Mouse (Mus musculus): ENCODE data around the gene Prrt1. TPM values are rescaled to one million over a fixed set of nuclear protein-coding genes. Genes with fewer than 3 reads are reported as not detected.

Prrt1 gene
- total RNA-seq, 2 experiments from 2014 or later, result 248 to 266 TPM

DNA sequence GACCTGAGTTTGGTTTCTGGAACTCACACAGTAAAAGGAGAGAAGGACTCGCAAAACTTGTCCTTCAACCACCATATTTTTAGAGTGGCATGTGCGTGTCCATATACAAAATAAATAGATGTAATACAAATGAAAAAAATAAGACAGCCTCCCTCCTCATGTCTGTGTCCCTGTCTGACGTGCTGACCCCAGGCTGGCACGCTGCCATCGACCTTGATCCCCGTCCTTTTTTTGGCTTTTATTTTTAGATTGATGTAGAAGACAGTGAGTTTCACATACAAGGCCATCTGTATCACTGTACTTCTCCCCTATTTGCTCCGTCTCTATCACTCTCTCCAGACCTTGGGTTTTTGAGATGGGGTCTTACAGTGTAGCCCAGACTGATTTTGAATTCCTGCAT lies 35.1 kb downstream of the Prrt1 start:
- DNase-seq (ENCODE audit: low spot score in 2 of 2), result no peak

DNA sequence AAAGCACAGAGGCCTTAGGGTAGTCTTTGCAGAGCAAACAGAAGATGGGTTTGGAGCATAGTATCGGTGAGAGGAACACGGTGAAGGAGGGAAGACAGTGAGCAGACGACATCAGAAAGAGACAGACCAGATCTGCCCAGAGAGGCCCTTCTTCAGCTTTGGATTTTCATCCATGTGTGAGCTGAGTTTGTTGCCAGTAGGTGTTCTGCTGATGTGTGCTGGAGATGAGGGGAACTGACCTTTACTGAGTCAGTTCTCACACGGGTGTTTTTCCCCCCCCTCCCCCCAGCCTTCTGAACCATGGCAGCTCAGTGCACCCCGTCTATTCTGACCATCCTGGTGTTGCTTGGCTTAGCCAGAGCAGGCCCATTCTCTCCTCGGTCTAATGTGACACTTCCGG lies 40.9 kb downstream of the Prrt1 start, which contains the start of gene Tnxb:
Tnxb (plus strand) TSS at position 301 of the 400 bp plus-strand sequence.
- no peak for DNase-seq (ENCODE audit: low spot score in 2 of 2)

DNA sequence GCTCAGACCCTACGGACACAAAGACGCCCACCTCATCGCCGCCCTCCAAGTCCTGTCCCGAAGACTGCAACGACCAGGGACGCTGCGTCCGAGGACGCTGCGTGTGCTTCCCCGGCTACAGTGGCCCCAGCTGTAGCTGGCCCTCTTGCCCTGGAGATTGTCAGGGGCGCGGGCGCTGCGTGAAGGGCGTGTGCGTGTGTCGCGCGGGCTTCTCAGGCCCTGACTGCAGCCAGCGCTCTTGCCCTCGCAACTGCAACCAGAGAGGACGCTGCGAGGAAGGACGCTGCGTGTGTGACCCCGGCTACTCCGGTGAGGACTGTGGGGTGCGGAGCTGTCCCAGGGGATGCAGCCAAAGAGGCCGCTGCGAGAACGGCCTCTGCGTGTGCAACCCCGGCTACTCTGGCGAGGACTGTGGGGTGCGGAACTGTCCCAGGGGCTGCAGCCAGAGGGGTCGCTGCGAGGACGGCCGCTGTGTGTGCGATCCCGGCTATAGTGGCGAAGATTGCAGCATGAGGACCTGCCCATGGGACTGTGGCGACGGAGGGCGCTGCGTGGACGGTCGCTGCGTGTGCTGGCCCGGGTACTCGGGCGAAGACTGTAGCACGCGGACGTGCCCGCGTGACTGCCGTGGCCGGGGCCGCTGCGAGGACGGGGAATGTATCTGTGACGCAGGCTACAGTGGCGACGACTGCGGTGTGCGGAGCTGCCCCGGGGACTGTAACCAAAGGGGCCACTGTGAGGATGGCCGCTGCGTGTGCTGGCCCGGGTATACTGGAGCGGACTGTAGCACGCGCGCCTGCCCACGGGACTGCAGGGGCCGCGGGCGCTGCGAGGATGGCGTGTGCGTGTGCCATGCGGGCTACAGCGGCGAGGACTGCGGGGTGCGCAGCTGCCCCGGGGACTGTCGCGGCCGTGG lies 42.1 kb downstream of the Prrt1 start:
- no peak for DNase-seq (ENCODE audit: low spot score in 2 of 2)

DNA sequence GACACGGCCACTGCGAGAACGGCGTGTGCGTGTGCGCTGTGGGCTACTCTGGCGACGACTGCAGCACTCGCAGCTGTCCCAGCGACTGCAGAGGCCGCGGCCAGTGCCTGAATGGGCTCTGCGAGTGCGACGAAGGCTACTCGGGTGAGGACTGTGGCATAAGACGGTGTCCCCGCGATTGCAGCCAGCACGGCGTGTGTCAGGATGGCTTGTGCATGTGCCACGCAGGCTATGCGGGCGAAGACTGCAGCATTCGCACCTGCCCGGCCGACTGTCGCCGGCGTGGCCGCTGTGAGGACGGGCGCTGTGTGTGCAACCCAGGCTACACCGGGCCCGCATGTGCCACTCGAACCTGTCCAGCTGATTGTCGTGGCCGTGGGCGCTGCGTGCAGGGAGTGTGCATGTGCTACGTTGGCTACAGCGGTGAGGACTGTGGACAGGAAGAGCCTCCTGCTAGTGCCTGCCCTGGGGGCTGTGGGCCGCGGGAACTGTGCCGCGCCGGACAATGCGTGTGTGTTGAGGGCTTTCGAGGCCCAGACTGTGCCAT lies 43.0 kb downstream of the Prrt1 start:
- no peak for DNase-seq (ENCODE audit: low spot score in 2 of 2)

DNA sequence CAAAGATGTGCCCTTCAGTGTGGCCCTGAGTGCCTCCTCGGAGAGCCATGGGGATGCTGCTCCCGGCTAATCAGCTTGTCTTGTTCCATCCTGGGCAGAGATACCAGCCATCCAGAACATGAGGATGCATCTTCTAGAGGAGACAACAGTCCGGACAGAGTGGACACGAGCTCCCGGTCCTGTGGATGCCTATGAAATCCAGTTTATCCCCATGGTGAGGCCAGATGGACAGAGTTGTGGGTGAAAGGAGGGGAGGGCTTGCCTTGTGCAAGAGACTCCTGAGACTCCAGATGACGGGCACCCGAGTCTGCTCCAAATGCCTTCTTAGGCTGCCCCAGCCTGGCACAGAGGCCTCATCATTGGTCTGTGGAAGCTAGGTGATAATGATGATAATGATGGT lies 43.8 kb downstream of the Prrt1 start:
- DNase-seq (ENCODE audit: low spot score in 2 of 2), result no peak

DNA sequence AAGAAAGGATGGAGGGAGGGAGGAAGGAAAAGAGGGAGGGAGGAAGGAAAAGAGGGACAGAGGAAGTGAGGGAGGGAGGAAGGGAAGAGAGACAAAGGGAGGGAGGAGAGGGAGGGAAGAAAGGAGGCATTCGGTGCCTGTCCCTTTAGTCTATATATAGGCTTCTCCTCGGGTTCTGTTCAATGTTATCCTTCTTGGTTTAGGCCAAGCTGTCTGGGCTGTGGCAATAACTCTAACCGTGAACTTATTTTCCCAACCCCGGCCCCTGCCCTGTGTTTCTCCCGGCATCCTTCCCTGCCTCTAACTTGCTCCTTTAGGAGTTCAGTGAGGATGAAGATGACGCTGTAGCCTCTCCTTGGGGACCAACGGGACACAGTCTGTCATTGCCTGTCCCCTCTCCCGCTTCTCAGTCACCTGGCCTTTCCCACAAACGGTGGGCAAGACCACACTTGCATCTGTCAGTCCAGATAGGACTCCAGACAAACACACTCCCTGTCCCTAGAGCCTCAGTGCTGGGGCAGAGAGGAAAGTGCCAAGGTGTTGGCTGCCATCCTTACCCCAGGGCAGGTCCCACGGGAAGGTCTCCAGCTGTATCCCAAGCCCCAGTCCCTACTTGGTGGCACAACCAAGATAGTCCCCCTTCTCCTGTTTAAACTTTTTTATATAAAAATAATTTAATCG lies 45.3 kb downstream of the Prrt1 start:
- DNase-seq (ENCODE audit: low spot score in 2 of 2), result no peak

DNA sequence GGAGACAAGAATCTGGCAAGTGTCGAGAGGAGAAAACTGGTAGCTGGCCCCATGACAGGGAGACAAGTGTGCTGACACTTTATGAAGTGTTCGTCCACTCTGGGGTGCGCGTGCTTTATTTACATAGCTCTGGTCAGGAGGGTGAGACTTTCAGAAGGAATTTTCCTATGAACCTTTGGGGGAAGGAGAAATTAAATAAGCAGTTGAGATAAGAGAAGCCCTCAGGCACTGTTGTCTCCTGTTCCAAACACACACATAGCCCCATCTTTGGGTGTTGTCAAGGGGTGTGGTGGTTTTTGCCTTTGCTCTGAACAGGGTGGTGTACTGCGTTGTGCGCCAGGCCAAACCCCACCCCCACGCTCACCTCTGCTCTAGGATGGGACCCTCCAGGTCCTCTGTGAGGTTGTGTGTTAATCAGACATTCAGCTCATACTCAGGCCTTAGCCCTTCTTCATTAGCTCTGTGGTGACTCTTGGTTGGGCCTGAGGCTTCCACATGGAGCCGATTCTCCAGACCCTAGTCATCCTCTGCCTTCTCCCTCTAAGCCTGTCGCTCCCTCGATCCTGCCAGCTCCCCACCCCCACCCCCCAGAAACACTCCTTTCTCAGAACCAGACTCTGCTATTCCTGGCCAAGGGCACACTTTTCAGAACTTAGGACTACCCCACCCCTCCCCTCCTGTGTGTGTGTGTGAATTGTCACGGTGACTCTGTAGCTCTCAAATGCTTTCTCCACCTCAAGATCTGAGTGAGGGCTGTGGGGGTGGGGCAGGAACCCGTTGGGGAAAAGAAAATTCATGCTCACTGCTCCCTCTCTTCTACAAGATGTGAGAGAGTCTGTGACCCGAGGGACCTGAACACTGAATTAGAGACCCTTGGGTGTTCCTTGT lies 46.1 kb downstream of the Prrt1 start:
- no peak for DNase-seq (ENCODE audit: low spot score in 2 of 2)

DNA sequence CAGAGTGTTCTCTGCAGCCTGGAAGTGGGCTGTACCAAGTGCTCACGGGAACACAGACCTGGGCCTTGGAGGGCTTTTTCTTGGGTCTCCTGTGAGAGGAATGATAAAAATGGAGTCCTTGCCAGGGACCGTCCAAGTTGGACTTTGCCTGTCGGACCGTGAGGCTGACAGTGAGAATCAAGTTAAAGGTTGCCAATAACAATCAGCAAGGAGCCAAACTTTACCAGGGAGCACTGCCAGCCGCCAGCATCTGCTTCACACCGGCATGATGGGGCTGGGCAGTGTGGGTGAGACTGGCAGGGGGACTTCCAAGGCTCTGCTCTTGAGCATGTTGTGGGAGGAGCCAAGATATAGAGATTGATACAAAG lies 46.7 kb downstream of the Prrt1 start:
- DNase-seq (ENCODE audit: low spot score in 2 of 2), result no peak

DNA sequence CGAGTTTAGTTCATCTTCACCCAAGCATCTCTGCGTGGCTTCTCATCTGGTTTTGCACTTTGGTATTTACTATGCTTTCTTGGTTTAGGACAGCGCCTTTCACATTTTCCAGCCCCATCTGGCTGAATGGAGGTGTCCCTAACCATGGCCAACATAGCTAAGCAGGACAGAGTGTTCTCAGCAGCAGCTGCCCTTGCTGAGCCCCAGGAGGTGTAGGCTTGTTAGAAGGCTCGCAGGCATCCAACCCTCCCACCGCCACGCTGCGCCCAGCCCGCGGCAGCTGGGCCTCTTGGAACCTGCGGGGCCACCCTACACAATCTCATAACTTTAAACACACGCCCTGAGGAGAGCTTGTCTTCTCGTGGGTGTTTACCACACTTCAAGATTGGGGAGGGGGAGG lies 47.3 kb downstream of the Prrt1 start:
- no peak for DNase-seq (ENCODE audit: low spot score in 2 of 2)

DNA sequence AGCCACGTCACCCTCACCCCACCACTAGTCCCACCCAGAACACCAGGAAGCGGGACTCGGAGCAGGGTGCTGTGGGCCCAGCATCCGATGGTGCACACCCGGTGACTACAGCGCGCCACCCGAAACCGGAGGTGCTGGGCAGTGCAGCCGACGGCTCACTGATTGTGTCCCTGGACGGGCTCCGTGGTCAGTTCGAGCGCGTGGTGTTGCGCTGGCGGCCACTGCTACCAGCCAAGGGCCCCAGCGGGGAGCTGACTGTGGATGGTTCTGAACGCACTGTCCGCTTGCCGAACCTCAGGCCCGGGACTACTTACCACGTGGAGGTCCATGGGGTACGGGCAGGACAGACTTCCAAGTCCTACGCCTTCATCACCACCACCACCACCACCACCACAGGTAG lies 50.9 kb downstream of the Prrt1 start:
- DNase-seq (ENCODE audit: low spot score in 2 of 2), result no peak

DNA sequence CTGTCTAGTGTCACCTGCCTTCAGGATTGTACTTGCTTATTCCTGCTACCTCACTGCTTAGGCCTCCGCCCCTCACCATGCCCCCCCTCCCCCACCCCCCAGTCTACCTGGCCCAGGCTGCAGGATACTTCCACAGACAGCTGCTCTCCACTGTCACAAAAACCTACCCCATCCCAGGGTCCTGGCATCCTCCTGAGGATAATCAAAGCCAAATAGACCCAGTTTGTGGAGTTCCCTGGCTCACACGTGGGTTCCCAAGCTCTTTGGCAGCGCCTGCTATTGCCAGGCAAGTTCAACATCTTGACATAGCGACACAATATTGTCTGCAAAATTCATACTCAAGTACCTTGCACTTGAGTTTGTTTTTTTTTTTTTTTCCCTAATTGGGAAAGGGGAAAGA lies 51.3 kb downstream of the Prrt1 start:
- no peak for DNase-seq (ENCODE audit: low spot score in 2 of 2)

DNA sequence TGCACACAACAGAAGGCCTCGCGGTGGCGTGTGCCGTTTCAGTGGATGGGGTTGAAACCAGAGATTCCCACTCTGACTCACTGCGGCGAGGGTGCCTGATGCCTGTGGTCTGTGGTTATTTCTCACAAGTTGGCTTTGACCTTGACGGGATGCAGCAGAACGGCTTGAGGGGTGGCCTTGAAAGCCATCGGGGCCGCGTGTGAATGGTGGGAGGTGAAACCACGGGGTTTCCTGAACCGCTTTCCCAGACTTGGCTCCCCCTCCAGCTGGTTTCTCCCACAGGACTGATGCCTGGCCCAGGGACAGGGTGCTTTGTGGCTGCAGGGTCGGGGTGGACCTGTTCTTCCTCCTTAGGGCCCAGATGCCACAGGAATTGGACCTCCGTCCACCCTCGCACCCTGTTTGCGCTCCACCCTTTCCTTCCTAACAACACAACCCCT lies 51.8 kb downstream of the Prrt1 start:
- DNase-seq (ENCODE audit: low spot score in 2 of 2), result no peak

DNA sequence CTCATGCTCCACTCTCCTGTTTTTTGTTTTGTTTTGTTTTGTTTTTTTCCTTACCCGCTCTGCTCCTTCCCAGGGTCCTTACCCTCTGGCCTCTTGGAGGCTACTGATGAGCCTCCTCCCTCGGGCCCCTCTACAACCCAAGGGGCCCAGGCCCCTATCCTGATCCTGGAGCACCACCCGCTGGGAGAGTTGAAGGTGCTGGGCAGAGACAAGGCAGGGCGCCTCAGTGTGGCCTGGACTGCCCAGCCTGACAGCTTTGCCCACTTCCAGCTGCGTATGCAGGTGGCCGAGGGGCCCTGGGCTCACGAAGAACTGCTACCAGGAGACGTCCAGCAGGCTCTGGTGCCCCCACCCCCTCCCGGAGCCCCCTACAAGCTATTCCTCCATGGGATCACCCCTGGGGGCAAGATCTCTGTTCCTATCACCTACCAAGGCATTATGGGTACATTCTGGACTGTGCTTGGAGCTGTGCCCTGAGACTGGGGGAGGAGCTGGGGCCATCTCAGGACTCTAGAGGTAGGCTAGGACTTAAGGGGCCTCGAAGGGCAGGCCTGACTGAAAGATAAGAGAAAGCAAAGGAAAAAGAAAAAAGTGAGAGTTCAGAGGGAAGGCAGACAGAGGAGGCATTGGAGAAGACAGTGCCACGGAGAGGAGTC lies 52.7 kb downstream of the Prrt1 start:
- no peak for DNase-seq (ENCODE audit: low spot score in 2 of 2)

Other genes starting within 250 kb of the Prrt1 start
- gene BC051142, start 230.7 kb upstream of the Prrt1 start, total RNA-seq (2021), result 1 to 10 TPM; 4.8 to 8.2 TPM
- not detected for gene Btnl4, start 152.2 kb upstream of the Prrt1 start, total RNA-seq (2021)
- gene Btnl6, start 112.2 kb upstream of the Prrt1 start, total RNA-seq (2021), result not detected
- gene Notch4, start 65.3 kb upstream of the Prrt1 start, total RNA-seq (2021), result 10 to 100 TPM; 12.8 to 16.7 TPM
- gene Gpsm3, start 39.7 kb upstream of the Prrt1 start, total RNA-seq (2021), result 1 to 10 TPM; 3.1 to 3.5 TPM
- gene Pbx2, start 38.3 kb upstream of the Prrt1 start, total RNA-seq (2021), result 10 to 100 TPM; 43.5 to 52.7 TPM
- 1 to 10 TPM; 1.2 to 1.5 TPM for gene Ager, start 31.7 kb upstream of the Prrt1 start, total RNA-seq (2021)
- gene Rnf5, start 25.8 kb upstream of the Prrt1 start, total RNA-seq (2021), result 10 to 100 TPM; 85.7 to 92.9 TPM
- gene Agpat1, start 25.3 kb upstream of the Prrt1 start, total RNA-seq (2021), result 100 to 1,000 TPM; 156 to 167 TPM
- gene Egfl8, start 13.6 kb upstream of the Prrt1 start, total RNA-seq (2021), result 1 to 10 TPM; 4.3 to 8.7 TPM
- gene Ppt2, start 1.0 kb upstream of the Prrt1 start, total RNA-seq (2021), result 10 to 100 TPM; 36.6 to 42.2 TPM
- gene Fkbpl, start 15.2 kb downstream of the Prrt1 start, total RNA-seq (2021), result 10 to 100 TPM; 16.0 to 17.1 TPM
- gene Atf6b, start 17.6 kb downstream of the Prrt1 start, total RNA-seq (2021), result 10 to 100 TPM; 80.0 to 81.9 TPM
- gene Tnxb, start 41.0 kb downstream of the Prrt1 start, total RNA-seq (2021), result 1 to 10 TPM; 4.6 to 5.4 TPM
- 10 to 100 TPM; 11.6 to 14.0 TPM for gene C4b, start 114.3 kb downstream of the Prrt1 start, total RNA-seq (2021)
- not detected for gene Cyp21a1, start 175.0 kb downstream of the Prrt1 start, total RNA-seq (2021)
- 10 to 100 TPM; 59.6 to 62.9 TPM for gene Stk19, start 207.4 kb downstream of the Prrt1 start, total RNA-seq (2021)
- gene Dxo, start 207.5 kb downstream of the Prrt1 start, total RNA-seq (2021), result 10 to 100 TPM; 35.9 to 39.3 TPM
- gene Skiv2l, start 220.7 kb downstream of the Prrt1 start, total RNA-seq (2021), result 10 to 100 TPM; 70.8 to 76.4 TPM
- gene Nelfe, start 220.9 kb downstream of the Prrt1 start, total RNA-seq (2021), result 10 to 100 TPM; 29.6 to 30.9 TPM
- under 1 TPM in 1 of 2 experiments, not detected in 1; 0.23 TPM for gene Cfb, start 233.0 kb downstream of the Prrt1 start, total RNA-seq (2021)
- 1 to 10 TPM; 6.4 to 8.1 TPM for gene Zbtb12, start 249.9 kb downstream of the Prrt1 start, total RNA-seq (2021)

All from layer of hippocampus, postnatal 14 days (tissue).